Mouse (Mus musculus): ENCODE data around the gene Tfr2. TPM values are rescaled to one million over a fixed set of nuclear protein-coding genes. Genes with fewer than 3 reads are reported as not detected.
A peak's percentile ranks its signal among the peaks of the same experiment; 100 is the strongest.
"Not testable (repeated sequence)": the region's sequence is repeated elsewhere in the genome, so short reads cannot be mapped to it uniquely, and the experiment has no call there.

Tfr2 gene
- total RNA-seq, 2 experiments from 2014 or later = 0.10 TPM; not detected in 1

DNA sequence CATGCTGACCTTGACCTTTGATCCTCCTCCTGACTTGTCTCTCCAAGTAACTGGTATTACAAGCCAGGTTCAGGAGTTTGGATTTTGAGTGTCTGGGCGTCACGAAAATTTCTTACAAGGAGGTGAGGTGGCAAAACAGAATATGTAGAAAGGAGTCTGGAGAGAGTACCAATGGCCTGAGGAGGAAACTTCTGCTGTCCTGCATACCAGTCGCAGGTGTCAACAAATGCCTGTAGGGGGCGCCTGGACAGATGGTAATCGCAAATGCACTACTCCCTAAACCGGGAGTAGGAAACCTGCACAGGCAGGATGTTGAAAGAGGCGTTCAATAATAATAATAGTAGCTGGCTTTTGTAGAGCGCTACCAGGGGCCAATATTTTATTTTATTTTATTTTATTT is 15.3 kb downstream of the Tfr2 start:
- peak; percentile 74 for DNase-seq

DNA sequence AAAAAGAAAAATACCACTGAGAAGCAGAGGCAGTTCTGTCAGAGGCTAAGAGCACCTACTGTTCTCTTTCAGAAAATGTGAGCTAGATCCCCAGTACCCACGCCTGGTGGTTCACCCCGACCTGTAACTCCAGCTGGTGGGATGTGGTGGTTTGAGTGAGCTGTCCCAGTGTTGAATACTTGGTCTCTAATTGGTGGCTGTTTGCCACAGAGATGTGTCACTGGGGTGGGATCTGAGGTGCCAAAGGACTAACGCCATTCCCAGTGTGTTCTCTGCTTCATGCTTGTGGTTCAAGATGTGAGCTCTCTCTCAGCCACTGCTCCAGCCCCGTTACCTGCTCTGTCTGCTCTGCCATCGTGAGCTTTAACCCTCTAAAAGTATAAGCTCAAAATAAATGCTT is 20.9 kb downstream of the Tfr2 start:
- no peak for DNase-seq

DNA sequence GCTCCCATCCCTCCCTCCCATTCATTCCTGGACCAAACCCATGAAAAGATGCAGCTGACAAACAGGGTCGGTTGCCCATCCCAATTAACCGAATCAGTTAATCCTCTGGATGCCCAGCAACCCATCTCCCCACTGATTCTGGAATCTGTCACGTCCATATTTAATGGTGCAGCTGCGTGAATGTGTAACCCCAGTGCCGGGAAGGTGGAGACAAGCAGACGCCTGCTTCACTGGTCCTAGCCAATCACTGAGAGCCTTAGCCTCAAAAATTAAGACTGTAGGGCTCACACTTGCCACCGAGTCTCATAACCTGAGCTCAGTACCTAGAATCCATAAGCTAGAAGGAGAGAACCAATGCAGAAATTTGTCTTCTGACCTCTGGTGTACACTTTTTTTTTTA is 26.3 kb downstream of the Tfr2 start:
- no peak for DNase-seq

DNA sequence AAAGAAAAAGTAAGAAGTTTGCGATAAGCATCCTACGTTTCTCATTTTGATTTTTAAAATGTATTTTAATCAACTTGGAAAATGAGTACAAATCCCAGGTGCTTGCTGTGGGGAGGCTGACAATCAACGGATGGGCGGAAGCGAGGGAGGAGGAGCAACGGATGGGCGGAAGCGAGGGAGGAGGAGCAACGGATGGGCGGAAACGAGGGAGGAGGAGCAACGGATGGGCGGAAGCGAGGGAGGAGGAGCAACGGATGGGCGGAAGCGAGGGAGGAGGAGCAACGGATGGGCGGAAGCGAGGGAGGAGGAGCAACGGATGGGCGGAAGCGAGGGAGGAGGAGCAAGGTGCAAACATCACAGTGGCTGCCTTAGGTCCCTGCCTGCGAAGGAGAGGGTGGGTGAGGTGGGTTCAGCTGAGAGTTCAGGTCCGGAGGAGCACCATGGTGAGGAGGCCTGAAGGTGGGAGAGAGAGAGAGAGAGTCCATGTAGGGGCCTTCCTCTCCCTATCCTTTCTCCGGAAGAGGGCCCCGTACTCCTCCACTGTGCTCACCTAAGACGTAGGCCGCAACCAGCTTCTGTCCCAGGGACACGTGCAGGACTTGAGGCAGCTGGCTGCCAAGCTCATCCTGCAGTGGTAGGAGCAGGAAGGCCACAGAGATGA is 27.1 kb downstream of the Tfr2 start:
- no peak for DNase-seq

DNA sequence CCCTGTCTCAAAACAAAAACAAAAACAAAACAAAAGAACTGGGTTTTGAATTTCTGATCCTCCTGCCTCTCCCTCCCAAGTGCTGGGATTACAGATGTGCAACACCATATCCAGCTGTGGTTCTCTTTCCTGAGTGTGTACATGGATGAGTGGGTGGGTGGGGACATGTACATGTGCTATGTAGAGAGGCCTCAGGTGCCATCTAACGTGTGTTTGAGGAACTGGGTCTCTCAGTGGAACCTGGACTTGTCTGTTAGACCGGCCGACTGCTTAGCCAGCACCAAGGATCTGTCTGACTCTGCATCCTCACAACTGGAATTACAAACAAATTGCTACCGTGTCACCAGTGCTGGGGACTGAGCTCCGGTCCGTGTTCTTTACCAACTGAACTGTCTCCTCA is 28.0 kb downstream of the Tfr2 start:
- no peak for DNase-seq

DNA sequence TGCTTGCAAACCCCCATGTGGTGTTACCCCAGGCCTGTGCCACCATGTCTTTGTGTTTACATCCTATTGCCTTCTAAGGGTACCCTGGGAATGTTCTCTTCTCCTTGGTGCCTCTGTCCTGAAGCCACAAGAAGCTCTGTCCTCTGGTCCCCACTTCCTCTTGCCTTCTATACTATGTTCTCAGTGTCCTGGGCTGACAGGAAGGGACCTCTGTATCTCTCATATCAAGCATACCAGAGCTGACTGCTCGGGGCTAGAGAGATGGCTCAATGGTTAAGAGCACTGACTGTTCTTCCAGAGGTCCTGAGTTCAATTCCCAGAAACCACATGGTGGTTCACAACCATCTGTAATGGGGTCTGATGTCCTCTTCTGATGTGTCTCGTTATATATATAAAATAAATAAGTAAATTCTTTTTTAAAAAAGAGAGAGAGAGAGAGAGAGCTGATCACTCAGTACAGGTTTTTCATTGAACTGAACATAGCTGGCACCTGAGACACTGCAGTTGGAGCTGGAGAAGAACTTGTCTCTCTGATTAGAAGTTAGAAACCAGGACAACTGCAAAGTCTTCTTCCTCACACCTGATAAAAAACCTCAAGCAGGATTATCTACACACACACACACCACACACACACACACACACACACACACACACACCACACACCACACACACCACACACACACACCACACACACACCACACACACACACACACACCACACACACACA is 28.6 kb downstream of the Tfr2 start:
- DNase-seq = no peak

DNA sequence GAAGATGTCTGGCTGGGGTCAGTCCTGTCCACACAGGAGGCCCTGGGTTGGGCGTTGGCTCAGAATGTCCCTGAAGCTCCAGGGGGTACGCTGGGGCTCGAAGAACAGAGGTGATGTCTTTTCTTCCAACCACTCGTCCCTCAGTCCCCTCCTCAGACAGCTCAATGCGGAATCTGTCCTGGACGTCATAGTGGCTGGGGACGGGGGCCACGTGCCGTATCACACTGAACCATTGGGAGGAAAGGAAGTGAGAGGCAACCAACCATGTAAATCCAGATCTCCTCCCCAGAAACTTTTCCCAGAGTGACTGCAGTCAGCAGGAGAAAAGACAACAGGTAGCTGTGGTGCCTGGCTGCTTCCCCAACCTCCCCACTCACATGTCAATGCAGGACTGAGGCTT is 30.0 kb downstream of the Tfr2 start:
- DNase-seq = no peak

DNA sequence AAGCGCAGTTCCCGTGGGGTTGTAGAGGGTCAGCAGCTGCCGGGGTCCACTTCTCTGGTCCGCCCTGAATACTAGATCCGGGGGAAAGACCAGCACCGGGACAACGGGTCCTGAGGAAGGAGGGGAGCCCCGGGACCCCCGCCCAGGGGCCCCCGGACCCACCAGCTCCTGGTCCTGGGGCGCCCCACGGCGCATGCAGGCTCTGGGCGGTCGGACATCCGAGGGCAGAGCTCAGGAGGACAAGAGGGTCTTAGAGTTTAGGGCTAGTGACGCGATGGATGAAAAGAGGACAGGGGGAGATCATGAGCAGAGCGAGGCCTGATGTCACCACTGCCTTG is 30.6 kb downstream of the Tfr2 start:
- DNase-seq = no peak

DNA sequence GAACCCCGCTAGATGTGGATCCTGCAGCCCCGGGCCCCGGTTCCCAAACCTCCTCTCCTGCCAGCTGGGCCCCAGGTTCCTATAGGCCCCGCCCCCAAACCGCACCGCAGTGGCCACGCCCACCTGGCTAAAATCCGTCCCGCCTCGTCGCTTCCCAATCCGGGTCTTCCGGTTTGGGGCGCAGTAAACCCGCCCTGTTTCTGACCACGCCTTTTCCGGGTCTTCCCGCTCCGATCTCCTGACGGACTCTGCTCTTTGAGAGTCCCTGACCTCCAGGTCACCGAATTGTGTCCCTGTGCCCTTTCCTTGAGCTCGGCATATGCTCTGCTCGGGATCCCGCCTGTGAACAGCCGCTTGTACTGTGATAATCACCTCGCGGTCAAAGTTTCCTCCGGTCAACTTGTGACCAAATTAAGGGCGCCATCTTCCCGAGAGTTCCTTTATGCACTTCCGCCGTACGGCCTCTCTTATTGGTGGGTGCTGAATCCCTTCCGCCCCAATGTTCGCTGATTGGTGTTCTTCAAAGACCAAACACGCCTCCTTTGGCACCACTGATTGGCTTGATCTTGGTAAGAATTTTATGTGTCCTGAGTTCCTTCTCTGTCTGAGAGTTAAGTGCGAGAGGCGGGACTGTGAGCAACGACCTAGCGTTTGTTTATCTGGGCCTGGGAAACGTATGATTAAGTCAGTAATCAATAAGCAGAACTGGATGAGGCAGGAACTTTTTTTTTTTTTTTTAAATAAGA is 31.2 kb downstream of the Tfr2 start, which contains the start of gene Mospd3:
Gene Mospd3, minus strand, starts transcription at position 440 of the 746 bp plus-strand sequence.
- peak; percentile 97 for DNase-seq

DNA sequence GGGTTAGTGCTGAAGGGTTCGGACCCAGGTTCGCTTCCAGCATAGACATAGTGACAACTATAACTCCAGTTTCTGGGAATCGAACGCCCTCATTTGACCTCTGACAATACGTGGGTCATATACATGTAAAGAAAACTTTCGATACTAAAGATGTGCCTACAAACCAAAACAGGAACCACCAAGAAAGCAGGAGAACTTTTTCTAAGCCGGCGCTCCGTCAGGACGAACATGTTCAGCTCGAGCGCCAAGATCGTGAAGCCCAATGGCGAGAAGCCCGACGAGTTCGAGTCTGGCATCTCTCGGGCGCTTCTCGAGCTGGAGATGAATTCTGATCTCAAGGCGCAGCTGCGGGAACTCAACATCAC is 31.7 kb downstream of the Tfr2 start:
- peak; percentile 49 for DNase-seq

DNA sequence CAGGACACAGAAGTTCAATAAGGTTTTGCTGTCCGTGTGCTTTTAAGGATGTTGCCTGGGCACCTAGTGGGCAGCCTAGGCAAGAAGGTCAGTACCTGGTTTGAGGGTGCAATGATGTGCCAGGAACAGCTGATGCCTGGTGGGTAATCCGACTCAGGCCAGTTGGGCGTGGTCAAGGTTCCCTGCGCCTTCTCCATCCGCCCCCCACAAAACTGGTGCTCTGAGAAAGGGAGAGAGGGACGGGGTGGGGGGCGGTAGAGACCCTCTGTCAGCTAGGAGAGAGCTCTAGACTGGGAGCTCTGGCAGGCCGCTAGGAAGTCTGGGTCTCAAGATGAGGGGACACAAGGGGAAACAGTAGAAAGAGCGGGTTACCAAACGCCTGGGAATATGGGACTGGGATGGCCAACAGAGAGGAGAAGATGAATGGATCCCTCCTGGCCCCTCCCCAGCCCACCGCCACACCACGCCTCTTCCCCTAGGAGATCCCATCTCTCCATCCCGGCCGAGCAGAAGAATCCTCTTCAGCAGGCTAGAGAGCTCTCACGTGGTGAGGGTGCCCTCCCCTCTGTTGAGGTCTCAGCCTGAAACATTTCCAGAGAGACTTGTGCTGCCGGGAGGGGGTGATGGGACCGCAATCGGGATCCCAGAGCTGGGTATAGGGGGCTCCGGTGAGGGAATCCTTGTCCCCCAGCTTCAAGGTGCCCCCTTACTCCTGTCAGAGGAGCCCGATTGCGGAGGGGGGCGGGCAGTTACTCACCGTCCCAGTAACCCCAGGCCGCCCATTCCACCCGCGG is 38.4 kb downstream of the Tfr2 start:
- no peak for DNase-seq

DNA sequence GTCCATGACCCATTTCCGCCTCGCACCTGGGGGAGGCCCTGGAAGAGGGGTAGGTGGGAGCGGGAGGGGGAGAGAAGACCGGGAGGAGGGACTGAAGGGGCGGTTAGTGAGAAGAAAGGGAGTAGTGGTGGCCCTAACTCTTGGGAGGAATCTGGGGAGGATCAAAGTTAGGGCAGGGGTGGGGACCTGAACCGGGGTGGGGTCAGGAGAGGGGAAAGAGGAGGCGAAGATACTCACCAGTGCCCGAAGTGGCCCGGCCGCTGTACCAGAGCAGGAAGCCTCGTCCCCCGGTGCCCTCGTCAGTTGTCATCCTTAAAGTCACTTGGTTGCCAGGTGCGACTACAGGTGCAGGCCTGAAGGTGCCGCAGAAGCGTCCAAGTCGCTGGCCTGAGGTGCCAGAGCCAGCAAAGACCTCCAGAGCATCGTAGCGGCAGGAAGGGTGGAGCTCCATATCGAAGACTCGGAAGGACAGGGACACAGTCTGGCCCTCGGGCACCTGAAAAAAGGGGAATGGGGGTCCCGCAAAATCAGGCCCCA is 39.1 kb downstream of the Tfr2 start:
- no peak for DNase-seq

DNA sequence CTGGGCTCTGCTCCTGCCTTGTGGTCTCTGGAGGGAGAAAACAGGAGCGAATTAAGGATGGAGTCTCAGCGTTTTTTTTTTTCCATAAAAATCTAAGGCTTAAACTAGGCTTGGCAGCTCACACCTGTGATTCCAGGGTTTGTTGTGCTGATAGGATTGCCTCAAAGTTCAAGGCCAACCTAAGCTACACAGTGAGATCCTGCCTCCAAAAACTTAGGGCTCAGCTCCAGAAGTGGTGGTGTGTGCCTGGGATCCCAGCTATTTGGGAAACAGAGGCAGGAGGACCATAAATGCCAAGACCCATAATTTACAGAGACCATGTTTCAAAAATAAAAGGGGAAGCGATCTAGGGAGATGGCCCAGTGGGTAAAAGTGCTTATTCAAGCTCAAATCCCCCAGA is 39.7 kb downstream of the Tfr2 start:
- DNase-seq = no peak

DNA sequence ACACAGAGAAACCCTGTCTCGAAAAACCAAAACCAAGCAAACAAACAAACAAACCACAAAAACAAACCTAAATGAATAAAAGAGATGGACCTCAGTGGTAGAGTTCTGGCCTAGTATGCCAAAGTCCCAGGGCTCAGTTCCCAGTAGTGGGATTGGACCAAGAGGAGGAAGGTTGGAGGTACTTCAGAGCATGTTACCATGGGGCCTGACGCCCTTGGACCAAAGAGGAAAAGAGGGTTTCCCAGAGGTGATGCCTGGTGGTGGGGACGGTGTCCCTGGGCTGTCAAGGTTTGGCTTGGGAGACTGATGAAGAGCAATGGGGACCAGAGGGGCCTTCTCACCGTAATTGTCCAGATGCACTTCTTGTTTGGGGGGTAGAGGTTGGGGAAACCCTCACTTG is 40.4 kb downstream of the Tfr2 start:
- DNase-seq = no peak

DNA sequence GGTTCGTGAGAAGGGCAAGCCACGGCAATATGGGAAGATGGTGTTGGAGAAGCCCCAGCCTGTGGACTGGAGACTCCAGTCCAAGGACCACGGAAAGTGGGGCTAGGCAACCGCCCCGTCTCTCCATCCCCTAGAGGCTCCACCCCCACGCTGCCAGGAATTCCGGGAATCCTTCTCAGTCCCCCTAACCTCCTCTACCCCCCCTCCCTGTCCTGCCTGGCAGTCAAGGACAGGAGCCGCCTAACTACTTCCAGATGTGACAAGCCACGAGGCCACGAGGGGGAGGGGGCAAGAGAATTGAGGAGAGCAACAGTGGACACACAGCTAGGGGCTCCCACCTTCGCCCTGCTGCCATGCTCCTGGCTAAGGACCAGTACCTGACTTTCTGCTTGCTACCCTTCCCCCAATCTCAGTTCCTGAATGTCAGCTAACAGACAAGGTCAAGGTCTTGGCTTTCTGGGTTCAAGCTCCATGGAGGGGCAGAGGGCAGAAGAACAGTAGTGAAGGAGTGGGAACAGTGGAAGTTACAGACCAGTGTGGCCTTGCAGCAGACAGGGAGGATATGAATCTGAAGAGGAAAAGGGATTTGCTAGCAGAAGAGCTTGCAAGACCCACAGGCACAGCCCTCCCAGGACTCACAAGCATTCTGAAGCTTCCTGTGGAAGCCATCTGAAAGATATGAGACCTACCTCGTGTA is 41.1 kb downstream of the Tfr2 start:
- DNase-seq = peak; percentile 85

DNA sequence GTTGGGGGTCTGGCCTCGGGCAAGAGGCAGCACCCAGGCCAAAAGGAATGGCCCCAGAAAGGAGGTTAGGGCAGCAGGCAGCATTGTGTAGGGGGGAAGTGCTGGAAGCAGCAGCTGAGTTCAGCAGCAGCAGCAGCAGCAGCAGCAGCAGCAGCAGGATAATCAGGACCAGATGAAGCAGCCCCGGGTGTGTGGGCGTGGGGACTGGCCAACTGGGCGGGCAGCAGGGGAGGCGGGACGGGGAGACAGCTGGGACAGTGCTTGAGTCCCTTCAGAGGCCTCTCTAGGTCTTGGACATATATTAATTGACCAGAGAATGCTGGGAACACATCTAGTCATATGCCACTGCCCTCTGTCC is 41.6 kb downstream of the Tfr2 start:
- DNase-seq = peak; percentile 84

DNA sequence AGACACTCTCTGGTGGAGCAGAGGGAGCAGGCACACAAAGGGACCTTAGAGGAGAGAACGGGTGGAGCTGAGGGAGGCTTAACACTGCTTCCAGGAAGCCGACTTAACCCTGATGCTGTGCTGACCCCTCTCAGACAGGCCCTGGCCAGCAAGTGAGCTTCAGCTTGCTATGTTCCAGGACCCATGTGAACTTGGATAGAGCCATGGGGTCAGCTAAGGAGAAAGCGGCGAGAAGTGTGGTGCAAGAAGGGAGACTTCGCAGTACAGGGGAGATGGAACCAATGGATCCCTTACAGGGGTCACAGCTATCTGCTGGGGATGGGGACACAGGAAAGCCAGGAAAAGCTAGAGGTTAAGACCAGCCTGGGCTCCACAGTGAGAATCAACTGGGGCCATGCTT is 43.4 kb downstream of the Tfr2 start:
- DNase-seq = no peak

DNA sequence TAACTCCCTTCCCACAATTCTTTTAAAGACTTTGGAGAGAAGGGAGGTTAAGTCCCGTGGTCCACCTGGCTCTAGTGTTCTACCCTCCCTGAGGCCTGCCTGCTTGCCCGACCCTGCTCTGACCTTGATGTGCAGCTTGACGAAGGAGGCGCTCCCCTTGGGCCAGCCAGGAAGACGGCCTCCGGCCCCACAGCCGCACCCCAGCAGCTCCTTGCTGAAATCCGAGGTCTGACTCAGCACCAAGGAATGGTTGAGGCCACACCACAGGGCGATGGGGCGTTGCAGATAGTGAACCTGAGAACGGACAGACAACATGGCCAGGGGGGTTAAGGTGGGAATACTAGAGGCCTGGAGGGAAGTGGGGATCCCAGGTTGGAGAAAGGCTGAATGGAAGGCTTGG is 43.9 kb downstream of the Tfr2 start, which contains the start of gene Pcolce:
Gene Pcolce, minus strand, starts transcription at position 235 of the 400 bp plus-strand sequence.
- DNase-seq = no peak

DNA sequence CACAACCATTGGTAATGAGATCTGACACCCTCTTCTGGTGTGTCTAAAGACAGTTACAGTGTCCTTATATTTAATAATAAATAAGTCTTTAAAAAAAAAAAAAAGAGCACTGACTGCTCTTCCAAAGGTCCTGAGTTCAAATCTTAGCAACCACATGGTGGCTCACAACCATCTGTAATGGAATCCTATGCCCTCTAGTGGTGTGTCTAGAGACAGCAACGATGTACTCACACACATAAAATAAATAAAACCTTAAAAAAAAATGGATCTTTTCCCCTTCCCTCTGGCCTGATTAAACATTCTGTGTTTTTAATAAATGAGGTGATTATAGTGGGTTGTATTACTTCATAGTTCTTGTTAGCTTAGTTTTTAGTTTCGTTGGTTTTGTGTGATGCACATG is 45.3 kb downstream of the Tfr2 start:
- not testable (repeated sequence) for DNase-seq

DNA sequence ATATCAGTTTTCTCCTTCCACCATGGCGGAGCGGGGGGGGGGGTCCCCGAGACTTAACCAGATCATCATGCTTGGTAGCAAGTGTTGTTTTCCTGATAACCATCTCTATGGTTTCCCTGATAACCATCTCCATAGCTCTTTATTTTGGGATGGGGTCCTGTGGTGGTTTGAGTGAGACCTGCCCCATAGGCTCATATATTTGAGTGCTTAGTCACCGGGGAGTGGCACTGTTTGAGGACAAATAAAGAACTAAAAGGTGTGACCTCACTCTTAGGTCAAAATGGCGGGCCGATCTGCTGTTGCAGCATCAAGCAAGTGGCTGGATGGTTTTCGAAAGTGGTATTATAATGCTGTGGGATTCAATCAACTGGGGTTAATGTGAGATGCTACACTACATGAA is 45.7 kb downstream of the Tfr2 start:
- DNase-seq = no peak

DNA sequence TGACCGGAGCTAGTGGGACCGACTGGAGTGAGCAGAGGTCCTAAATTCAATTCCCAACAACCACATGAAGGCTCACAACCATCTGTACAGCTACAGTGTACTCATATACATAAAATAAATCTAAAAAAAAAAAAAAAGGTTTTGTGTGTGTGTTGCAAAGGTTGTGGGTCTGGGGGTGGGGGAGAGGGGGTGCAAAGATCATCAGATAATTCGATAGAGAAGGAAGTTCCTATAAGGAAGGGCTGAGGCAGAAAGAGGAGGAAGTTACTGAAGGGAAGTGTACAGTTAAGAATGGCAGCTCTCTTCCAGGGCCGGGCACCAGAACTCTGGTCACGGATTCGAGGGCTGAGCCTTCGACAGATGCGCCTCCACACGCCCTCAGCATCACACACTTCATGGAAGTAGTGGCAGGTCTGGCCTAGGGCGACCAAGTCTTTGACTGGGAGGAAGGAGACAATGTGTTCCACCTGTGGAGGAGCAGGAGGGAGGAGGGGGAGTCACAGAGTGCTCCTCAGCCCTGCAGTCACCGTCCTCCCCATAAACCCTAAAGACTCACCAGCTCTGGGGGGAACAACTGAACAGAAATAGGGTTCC is 54.4 kb downstream of the Tfr2 start:
- no peak for DNase-seq

DNA sequence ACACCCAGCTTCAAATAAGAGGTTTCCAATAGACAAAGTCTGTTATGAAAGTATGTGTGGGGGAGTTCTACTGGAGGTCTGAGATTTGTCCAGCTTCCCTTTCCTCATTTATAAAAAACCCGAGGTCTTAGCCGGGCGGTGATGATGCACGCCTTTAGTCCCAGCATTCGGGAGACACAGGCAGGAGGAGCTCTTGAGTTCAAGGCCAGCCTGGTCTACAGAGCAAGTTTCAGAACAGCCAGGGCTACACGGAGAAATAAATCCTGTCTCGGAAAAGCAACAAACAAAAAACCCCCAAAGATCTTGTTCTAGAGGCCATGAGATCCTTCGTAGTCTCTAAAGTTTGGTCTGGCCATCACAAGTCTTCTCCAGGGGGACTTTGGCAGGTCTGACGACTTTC is 58.4 kb downstream of the Tfr2 start:
- DNase-seq = no peak
